Mouse (Mus musculus) activated CD4-positive, CD25-positive, alpha-beta regulatory T cell, adult 9 weeks (primary cell): ENCODE results near the gene Gm20931. TPM values are rescaled to one million over a fixed set of nuclear protein-coding genes. Genes with fewer than 3 reads are reported as not detected.

Source experiments
- polyA plus RNA-seq: library from polyadenylated mRNA; unstranded; fragments of 100-300 nt; shearing (Covaris generic); gene quantifications from one replicate; pipeline ENCODE4 v1.2.1, GENCODE M21; 2017

Gene Gm20931
- not detected for polyA plus RNA-seq

GRCm38 (mm10) chrY:55213420-55213819, at the start of gene Gm20931:
Gene Gm20931, plus strand, starts transcription at chrY:55213720.

